18 mouse cellular contexts compared by ENCODE assay signal in genomic region chr4:101143901-101144300, GRCm38 (mm10).
"Had no signal": no experiment of that assay in that cellular context is flagged by ENCODE, and none has a peak within 500 bp of the region (broad histone marks: within the 10 kb centered on the region; RNA-seq: fewer than 3 reads in every experiment).

No protein-coding gene starts in this region.

- H3K27ac ChIP-seq: kidney, postnatal 0 days; limb, embryonic 12.5 days; liver, embryonic 14.5 days; midbrain, embryonic 15.5 days; neural tube, embryonic 13.5 days; stomach, embryonic 15.5 days had no signal

- DNase-seq: kidney, adult 11 months; kidney, adult 9 months; kidney, postnatal 36 days; layer of hippocampus, adult 9-11 months; liver; lung, adult 18-20 months; lung, postnatal 36 days; right cerebral cortex, adult 18-20 months; right cerebral cortex, postnatal 25 days; thymus, adult 2 months; thymus, postnatal 25 days had no signal

- H3K9ac ChIP-seq: limb, embryonic 12.5 days; liver, embryonic 14.5 days; midbrain, embryonic 15.5 days; neural tube, embryonic 13.5 days; stomach, embryonic 15.5 days had no signal

- H3K27me3 ChIP-seq: limb, embryonic 12.5 days; midbrain, embryonic 15.5 days; neural tube, embryonic 13.5 days; stomach, embryonic 15.5 days had no signal

- H3K4me1 ChIP-seq: neural tube, embryonic 13.5 days; stomach, embryonic 15.5 days had no signal

- H3K9me3 ChIP-seq: limb, embryonic 12.5 days; midbrain, embryonic 15.5 days; neural tube, embryonic 13.5 days; stomach, embryonic 15.5 days had no signal

- H3K36me3 ChIP-seq: midbrain, embryonic 15.5 days; neural tube, embryonic 13.5 days had no signal

- H3K4me2 ChIP-seq: limb, embryonic 12.5 days; midbrain, embryonic 11.5 days; midbrain, embryonic 15.5 days; neural tube, embryonic 13.5 days; stomach, embryonic 15.5 days had no signal

- ATAC-seq: midbrain, embryonic 15.5 days had no signal

- H3K4me3 ChIP-seq: limb, embryonic 12.5 days; midbrain, embryonic 15.5 days; neural tube, embryonic 13.5 days; stomach, embryonic 15.5 days had no signal
